Mouse (Mus musculus): ENCODE measurements around the gene Gmip. TPM values are rescaled to one million over a fixed set of nuclear protein-coding genes. Genes with fewer than 3 reads are reported as not detected.

The Gmip gene
- 254 TPM for total RNA-seq (2023)

GRCm38 (mm10) chr8:69808094-69808863 is at the start of gene Gmip:
Gene Gmip (plus strand): TSS chr8:69808679.

GRCm38 (mm10) chr8:69774503-69775148 is 33.9 kb upstream of the Gmip start, which contains the start of gene Gm20422:
Gene Gm20422 (minus strand): TSS chr8:69774886.

GRCm38 (mm10) chr8:69790773-69791367 is 17.6 kb upstream of the Gmip start, which contains the start of the genes Atp13a1 and Zfp866:
Gene Atp13a1 (plus strand): TSS chr8:69791163.
Gene Zfp866 (minus strand): TSS chr8:69791178.

GRCm38 (mm10) chr8:69822386-69823191 is 14.1 kb downstream of the Gmip start, which contains the start of gene Lpar2:
Gene Lpar2 (plus strand): TSS chr8:69822429.

GRCm38 (mm10) chr8:69832298-69832853 is 23.9 kb downstream of the Gmip start, which contains the start of gene Pbx4:
Gene Pbx4 (plus strand): TSS chr8:69832491.

Other genes starting within 250 kb of the Gmip start
- gene Zfp868, start 183.1 kb upstream of the Gmip start, total RNA-seq (2023), result 68.5 TPM
- 0.27 TPM for gene Zfp964, start 154.2 kb upstream of the Gmip start, total RNA-seq (2023)
- 67.6 TPM for gene Zfp869, start 98.0 kb upstream of the Gmip start, total RNA-seq (2023)
- gene Zfp963, start 58.7 kb upstream of the Gmip start, total RNA-seq (2023), result 4.3 TPM
- not detected for gene Gm20422, start 33.8 kb upstream of the Gmip start, total RNA-seq (2023)
- 65.7 TPM for gene Atp13a1, start 17.5 kb upstream of the Gmip start, total RNA-seq (2023)
- 36.3 TPM for gene Zfp866, start 17.5 kb upstream of the Gmip start, total RNA-seq (2023)
- 4.0 TPM for gene Lpar2, start 13.8 kb downstream of the Gmip start, total RNA-seq (2023)
- gene Pbx4, start 23.8 kb downstream of the Gmip start, total RNA-seq (2023), result 3.2 TPM
- gene Cilp2, start 79.0 kb downstream of the Gmip start, total RNA-seq (2023), result not detected
- gene Tssk6, start 93.5 kb downstream of the Gmip start, total RNA-seq (2023), result 0.89 TPM
- 52.0 TPM for gene Ndufa13, start 93.9 kb downstream of the Gmip start, total RNA-seq (2023)
- gene Yjefn3, start 94.0 kb downstream of the Gmip start, total RNA-seq (2023), result 2.8 TPM
- 90.5 TPM for gene Gatad2a, start 187.7 kb downstream of the Gmip start, total RNA-seq (2023)
- gene Mau2, start 234.1 kb downstream of the Gmip start, total RNA-seq (2023), result 137 TPM
- 50.6 TPM for gene Sugp1, start 234.1 kb downstream of the Gmip start, total RNA-seq (2023)

All from CD4-positive naive resting alpha-beta T cell, adult 57 days (primary cell).